Mouse (Mus musculus) small intestine, adult 2 months (tissue): Measurements from ENCODE around the gene Slc22a22.

Experiments used
- CTCF ChIP-seq: fragments of 200-500 bp; IDR thresholded peaks from 2 replicates; pipeline ENCODE4 v1.5.1; 2012; ENCODE audit warnings: low read depth, mild to moderate bottlenecking, control low read depth, inconsistent platforms, low read length, moderate library complexity, mixed read lengths; ENCODE audit not compliant: insufficient replicate concordance, insufficient read length; ENCODE audit errors: extremely low read depth
- POLR2A ChIP-seq: fragments of 200-500 bp; IDR thresholded peaks from 2 replicates; pipeline ENCODE4 v1.6.1; 2012; ENCODE audit warnings: low read depth, mild to moderate bottlenecking, control low read depth, inconsistent platforms, low read length, moderate library complexity

DNA sequence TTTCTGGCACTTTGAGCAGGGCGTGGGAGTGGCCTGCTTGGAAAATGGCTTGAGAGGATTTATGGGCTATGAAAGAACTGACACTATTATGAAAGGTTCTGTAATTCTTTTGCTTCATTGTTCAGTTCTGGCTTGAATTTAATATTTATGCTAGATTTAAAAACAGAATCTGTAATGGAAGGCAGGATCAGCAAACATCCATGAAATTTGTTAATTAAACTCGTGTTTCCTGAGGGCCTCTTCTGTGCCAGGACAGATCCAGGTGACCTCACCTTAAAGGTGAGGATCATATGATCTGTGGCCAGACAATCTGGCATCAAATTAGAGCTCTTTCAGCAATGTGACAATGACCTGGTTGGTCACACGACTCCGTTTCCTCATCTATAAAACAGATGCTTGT lies 122.1 kb downstream of the Slc22a22 start:
- no peak for TF ChIP-seq CTCF
- no peak for TF ChIP-seq POLR2A
